Mouse (Mus musculus) heart, postnatal 0 days (tissue): ENCODE results near the gene Hmga1. TPM values are rescaled to one million over a fixed set of nuclear protein-coding genes. Genes with fewer than 3 reads are reported as not detected.

ENCODE experiments used
- ATAC-seq: fragments of 200-750 bp; cut with Nextera tagmentation; 2 replicates; pipeline ENCODE4 v1.8.0; 2017; ENCODE audit warnings: low read depth, moderate number of reproducible peaks, moderate library complexity; ENCODE audit not compliant: insufficient read depth
- DNase-seq: peaks from one replicate; pipeline ENCODE4 v3.0.0-alpha.2; 2016; ENCODE audit warnings: low spot score
- H3K27ac ChIP-seq: fragments of 300-500 bp; sonication (generic); 2 replicates; pipeline ENCODE4 v1.5.1; 2014; ENCODE audit warnings: low read depth, mild to moderate bottlenecking
- H3K27me3 ChIP-seq: fragments of 300-500 bp; sonication (generic); 2 replicates; pipeline ENCODE4 v1.6.1; 2014; ENCODE audit warnings: low read length, mixed read lengths; ENCODE audit not compliant: control insufficient read depth, insufficient read depth
- H3K36me3 ChIP-seq: fragments of 300-500 bp; sonication (generic); replicated peaks from 2 replicates; pipeline ENCODE4 v1.6.1; 2014; ENCODE audit warnings: low read length, mixed read lengths; ENCODE audit not compliant: control insufficient read depth, insufficient read depth
- H3K4me1 ChIP-seq: fragments of 300-500 bp; sonication (generic); 2 replicates; pipeline ENCODE4 v1.6.1; 2014; ENCODE audit warnings: antibody characterized with exemption; ENCODE audit not compliant: control insufficient read depth, insufficient read depth
- H3K4me2 ChIP-seq: fragments of 300-500 bp; sonication (generic); 2 replicates; pipeline ENCODE4 v1.6.1; 2014; ENCODE audit warnings: low read depth, mild to moderate bottlenecking, low read length, moderate library complexity
- H3K4me3 ChIP-seq: fragments of 300-500 bp; sonication (generic); 2 replicates; pipeline ENCODE4 v1.5.1; 2014; ENCODE audit warnings: low read depth, low read length
- H3K9ac ChIP-seq: fragments of 300-500 bp; sonication (generic); replicated peaks from 2 replicates; pipeline ENCODE4 v1.6.1; 2014; ENCODE audit warnings: low read depth, low read length, mixed read lengths
- H3K9me3 ChIP-seq: fragments of 300-500 bp; sonication (generic); replicated peaks from 2 replicates; pipeline ENCODE4 v1.6.1; 2016; ENCODE audit warnings: low read length; ENCODE audit not compliant: control insufficient read depth
- CTCF ChIP-seq: IDR thresholded peaks from 2 replicates; pipeline ENCODE4 v1.5.1; 2016; ENCODE audit warnings: antibody characterized with exemption, control low read depth, low read depth
- EP300 ChIP-seq: IDR thresholded peaks from 2 replicates; pipeline ENCODE4 v1.6.1; 2016; ENCODE audit warnings: antibody characterized with exemption, low read depth
- WGBS: fragments of 180-500 bp; shearing (Covaris S2); extraction: QIAGEN DNeasy Blood & Tissue Kit; methylation state at CpG from one replicate; pipeline ENCODE4 v1.1.7; 2014; 5-methylcytosine and 5-hydroxymethylcytosine counted together
- polyA plus RNA-seq: library from polyadenylated mRNA; unstranded; fragments of >200 nt; fragmentation: Nextera tagmentation; extraction: Ambion mirVana; gene quantifications from 2 replicates; pipeline ENCODE4 v1.2.1, GENCODE M21; 2015
- total RNA-seq: library from RNA; depleted of rRNA; stranded (reverse); fragments of >200 nt; gene quantifications from 2 replicates; pipeline ENCODE4 v1.2.3, GENCODE M21; 2014; ENCODE audit warnings: low replicate concordance

Hmga1 gene
- total and polyA plus RNA-seq, 2 experiments from 2014 or later, result 59.7 to 108 TPM

DNA sequence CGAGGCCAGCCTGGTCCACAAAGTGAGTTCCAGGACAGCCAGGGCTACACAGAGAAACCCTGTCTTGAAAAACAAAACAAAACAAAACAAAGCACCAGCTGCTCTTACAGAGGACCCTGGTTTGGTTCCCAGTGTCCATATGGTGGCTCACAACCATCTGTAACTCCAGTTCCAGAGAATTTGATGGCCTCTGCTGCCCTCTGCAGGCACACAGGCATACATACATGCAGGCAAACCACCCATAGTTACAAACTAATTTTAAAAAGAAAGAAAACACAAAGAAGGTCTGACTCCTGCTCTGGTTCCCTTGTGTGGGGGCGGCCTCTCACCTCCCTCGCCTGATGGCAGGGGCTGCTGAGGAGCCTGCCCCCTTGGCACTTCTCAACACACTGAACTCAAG lies 22.9 kb upstream of the Hmga1 start:
- no peak for ATAC-seq
- H3K4me3 ChIP-seq, result no peak overlapping the region
- no peak overlapping the region for H3K27ac ChIP-seq
- no peak overlapping the region for H3K9ac ChIP-seq
- no peaks in the 10 kb centered on the region for H3K36me3 ChIP-seq
- no peaks in the 10 kb centered on the region for H3K4me1 ChIP-seq
- WGBS, result 75% methylated on average over 3 of the region's 3 CpGs
- TF ChIP-seq CTCF (peak; percentile 18; the same call in 1 of the 2 replicates), EP300 (no peak)
- H3K4me2 ChIP-seq, result no peak overlapping the region
- H3K9me3 ChIP-seq, result no peaks in the 10 kb centered on the region
- no peaks in the 10 kb centered on the region for H3K27me3 ChIP-seq
- DNase-seq, result no peak

DNA sequence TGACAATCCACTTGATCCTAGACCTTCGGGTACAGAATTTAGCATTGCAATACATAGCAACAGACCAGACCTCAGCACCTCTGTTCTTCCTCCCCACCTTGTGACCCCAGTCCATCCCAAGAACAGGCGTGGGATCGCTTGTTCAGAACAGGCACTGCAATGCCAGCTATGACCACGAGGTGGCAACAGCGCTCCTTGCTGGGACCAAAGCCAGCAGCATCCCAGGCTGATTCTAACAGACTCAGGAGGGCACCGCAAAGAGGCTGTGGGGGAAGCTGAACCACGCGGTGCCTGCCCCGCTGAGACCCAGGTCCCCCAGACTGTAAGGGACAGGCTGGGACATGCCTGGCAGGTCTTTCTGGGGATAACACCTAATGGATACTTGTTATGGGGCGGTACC lies 21.6 kb upstream of the Hmga1 start:
- 7% methylated on average over 10 of the region's 10 CpGs for WGBS
- no peak overlapping the region for H3K4me2 ChIP-seq
- H3K9me3 ChIP-seq, result no peaks in the 10 kb centered on the region
- DNase-seq (peak; percentile 64), ATAC-seq (peak; percentile 70)
- H3K27ac ChIP-seq, result no peak overlapping the region
- H3K4me3 ChIP-seq, result no peak overlapping the region
- H3K9ac ChIP-seq, result no peak overlapping the region
- no peaks in the 10 kb centered on the region for H3K27me3 ChIP-seq
- TF ChIP-seq EP300, result no peak
- TF ChIP-seq CTCF, result peak; percentile 100
- no peaks in the 10 kb centered on the region for H3K36me3 ChIP-seq
- H3K4me1 ChIP-seq, result no peaks in the 10 kb centered on the region

DNA sequence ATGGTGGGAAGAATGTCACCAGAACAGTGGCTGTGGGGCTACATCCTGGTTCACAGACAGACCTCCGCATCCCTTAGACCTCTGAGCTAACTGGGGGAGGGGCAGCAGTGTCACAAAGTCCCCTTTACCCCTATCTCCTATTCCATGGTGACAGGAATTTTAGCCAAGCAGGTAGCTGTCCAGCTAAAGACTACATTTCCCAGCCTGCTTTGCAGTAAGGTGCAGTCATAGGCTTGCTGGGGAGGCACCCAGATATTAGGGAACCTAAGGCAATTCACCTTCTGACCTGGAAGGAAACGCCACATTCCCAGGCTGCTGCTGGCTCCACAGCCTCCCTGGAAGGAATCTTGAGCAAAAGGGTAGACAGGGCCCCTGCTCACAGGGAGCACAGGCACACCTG lies 15.0 kb upstream of the Hmga1 start:
- H3K4me3 ChIP-seq, result no peak overlapping the region
- no peak overlapping the region for H3K4me2 ChIP-seq
- H3K27me3 ChIP-seq, result no peaks in the 10 kb centered on the region
- H3K9me3 ChIP-seq, result no peaks in the 10 kb centered on the region
- H3K27ac ChIP-seq, result no peak overlapping the region
- WGBS, result 67% methylated on average over 2 of the region's 2 CpGs
- ATAC-seq (no peak), DNase-seq (no peak)
- TF ChIP-seq EP300, result no peak
- TF ChIP-seq CTCF, result no peak
- H3K9ac ChIP-seq, result no peak overlapping the region
- no peaks in the 10 kb centered on the region for H3K36me3 ChIP-seq
- H3K4me1 ChIP-seq, result no peaks in the 10 kb centered on the region

DNA sequence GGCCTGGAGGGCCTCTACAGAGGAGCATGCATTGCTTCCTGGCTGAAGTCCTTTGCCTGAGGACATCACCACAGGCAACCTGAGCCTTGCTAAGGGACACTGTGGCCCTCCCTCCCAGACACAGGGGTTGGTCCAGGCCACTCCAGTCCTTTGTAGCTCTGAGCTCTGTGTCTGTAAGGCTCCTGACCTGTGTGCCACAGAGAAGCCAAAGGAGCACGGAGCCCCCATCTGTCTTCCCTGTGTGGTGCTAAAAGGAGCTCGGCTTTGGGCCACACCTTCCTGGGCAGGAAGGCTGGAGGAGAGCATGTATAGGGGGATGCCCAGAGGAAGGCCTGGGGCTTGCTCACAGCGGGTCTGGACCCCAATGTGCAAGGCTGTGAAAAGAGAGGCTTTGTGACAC lies 14.3 kb upstream of the Hmga1 start:
- DNase-seq (no peak), ATAC-seq (no peak)
- Histone ChIP-seq H3K4me2 (no peak overlapping the region), H3K4me1 (no peaks in the 10 kb centered on the region), H3K9me3 (no peaks in the 10 kb centered on the region), H3K27me3 (no peaks in the 10 kb centered on the region), H3K36me3 (no peaks in the 10 kb centered on the region), H3K27ac (no peak overlapping the region), H3K4me3 (no peak overlapping the region), H3K9ac (no peak overlapping the region)
- TF ChIP-seq EP300 (no peak), CTCF (no peak)
- 75% methylated on average over 3 of the region's 3 CpGs for WGBS

DNA sequence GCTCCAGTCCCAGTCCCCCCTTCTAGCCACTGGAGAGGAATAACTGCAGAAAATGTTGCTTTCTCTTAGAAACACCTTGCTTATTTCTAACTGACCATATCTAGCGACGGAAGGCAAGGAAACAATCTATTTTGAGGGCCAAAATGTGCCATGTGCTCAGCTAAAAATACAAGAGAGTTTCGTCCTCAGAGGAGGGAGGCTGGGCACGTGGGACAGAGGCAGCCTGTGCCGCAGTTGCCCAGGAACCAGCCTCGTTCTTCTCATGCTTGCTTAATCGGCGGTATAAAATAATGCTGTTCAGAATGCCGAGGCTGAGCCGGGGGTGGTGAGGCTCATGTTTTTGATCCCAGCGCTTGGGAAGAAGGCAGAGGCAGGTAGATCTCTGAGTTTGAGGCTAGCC lies 11.7 kb upstream of the Hmga1 start:
- 0 out of 2 replicates have a peak, but pooled peaks cover 5% of the 10 kb centered on the region for H3K4me1 ChIP-seq
- DNase-seq (no peak), ATAC-seq (no peak)
- no peak overlapping the region for H3K4me3 ChIP-seq
- H3K36me3 ChIP-seq, result no peaks in the 10 kb centered on the region
- no peak overlapping the region for H3K27ac ChIP-seq
- H3K27me3 ChIP-seq, result no peaks in the 10 kb centered on the region
- no peaks in the 10 kb centered on the region for H3K9me3 ChIP-seq
- H3K9ac ChIP-seq, result no peak overlapping the region
- 72% methylated on average over 11 of the region's 11 CpGs for WGBS
- no peak for TF ChIP-seq EP300
- TF ChIP-seq CTCF, result no peak
- H3K4me2 ChIP-seq, result no peak overlapping the region

DNA sequence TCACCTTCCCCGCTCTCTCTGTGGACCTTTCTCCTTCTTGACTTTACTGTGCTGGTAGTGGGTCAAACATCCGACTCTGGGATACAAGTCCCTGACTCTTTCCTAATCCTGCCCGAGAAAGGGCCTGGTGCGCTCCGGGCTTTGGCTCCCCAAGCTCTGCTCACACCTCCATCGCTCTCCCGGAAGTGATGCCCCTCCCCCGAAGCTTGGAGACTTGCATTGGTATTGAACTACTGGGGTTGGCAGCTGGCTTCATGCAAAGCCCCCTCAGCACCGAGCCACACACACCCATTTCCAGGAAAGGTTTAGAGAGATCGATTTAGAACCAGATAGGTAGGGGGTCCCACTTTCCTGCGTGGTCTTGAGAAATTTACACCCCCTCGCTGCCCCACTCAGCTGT lies 10.3 kb upstream of the Hmga1 start:
- ATAC-seq (no peak), DNase-seq (no peak)
- Histone ChIP-seq H3K27me3 (no peaks in the 10 kb centered on the region), H3K27ac (no peak overlapping the region), H3K9ac (no peak overlapping the region), H3K4me2 (no peak overlapping the region), H3K4me3 (no peak overlapping the region), H3K9me3 (no peaks in the 10 kb centered on the region), H3K36me3 (no peaks in the 10 kb centered on the region), H3K4me1 (0 out of 2 replicates have a peak, but pooled peaks cover 5% of the 10 kb centered on the region)
- TF ChIP-seq CTCF (no peak), EP300 (no peak)
- WGBS, result 53% methylated on average over 12 of the region's 12 CpGs
